Mouse (Mus musculus) kidney, postnatal 25 days (tissue): ENCODE results near the gene Dtd2.

Experiments
- DNase-seq, 2 experiments: peaks; one replicate each; pipeline ENCODE4 v3.0.0; 2021; ENCODE audit warnings: mixed read lengths in 2 of 2

Dtd2 gene

DNA sequence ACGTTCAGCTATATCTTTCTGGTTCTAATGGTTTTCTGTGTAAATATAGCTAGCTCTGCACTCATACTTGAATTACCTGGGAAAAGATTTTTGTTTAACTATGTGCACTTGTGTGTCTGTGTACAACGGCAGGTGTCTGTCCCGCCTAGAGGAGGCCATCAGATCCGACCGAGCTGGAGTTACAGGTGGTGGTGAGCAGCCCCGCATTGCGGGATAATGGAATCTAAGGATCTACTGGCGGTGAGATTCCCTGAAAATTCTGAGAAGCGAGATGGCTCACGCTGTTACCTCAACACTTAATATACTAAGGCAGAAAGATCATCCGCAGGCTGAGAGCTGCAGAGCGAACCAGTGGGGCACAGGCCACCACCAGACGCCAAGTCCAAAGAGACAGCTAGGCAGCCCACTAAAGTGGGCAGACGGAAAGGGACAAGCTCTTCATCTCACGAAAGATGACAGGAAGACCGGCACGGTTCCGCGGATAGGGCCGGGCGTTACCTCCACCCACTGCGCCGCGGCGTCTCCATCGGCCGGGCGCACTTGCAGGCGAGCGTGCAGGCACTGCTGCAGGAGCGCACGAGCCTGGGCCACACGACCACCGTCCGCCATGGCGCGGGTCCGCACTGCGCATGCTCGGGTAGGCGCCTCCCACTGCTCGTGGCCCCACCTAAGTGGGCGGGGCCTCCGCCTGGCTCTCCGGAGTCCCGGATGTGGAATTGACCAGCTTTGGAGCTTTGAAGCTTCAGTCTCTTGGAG is at the start of gene Dtd2:
Gene Dtd2, minus strand, starts transcription at position 625 of the 756 bp plus-strand sequence.
- DNase-seq, result peak; percentile 92 to 94

DNA sequence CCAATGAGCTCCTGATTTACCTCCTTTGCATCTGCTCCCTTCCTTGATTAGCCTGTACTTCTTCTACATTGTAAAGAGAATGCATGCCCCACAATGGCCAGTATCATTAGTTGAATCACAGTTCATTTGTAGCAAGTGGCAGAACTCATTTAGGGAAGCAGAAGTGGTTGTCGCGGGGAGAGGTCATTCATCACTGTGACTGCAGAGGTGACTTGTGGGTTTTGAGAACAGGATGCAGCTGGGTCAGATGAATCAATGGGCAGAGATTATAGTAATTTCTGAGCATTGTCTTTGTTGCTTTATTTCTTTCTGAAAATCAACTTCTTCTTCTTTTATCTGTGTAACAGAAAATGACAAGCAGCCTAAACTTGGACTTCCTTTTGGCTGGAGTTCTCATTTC is 43.0 kb upstream of the Dtd2 start:
- no peak for DNase-seq

DNA sequence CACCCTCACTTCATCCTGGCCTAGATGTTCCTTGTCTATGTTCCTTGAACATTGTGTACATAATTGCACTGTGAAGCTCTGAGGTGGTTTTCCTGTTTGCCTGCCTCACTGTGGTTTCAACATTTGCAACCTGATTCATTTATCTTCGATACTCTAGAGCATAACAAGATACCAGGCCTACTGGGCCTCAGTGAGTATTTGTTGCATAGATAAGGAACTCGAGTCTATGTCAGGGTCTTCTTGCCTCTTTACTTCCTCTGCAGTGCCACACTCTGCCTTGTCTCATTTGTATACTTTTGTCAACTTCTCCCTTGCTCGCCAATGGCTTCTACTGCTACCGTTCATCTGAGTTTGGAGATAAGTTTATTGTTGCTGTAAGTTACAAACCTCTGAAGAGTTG is 40.1 kb upstream of the Dtd2 start:
- DNase-seq, result no peak

DNA sequence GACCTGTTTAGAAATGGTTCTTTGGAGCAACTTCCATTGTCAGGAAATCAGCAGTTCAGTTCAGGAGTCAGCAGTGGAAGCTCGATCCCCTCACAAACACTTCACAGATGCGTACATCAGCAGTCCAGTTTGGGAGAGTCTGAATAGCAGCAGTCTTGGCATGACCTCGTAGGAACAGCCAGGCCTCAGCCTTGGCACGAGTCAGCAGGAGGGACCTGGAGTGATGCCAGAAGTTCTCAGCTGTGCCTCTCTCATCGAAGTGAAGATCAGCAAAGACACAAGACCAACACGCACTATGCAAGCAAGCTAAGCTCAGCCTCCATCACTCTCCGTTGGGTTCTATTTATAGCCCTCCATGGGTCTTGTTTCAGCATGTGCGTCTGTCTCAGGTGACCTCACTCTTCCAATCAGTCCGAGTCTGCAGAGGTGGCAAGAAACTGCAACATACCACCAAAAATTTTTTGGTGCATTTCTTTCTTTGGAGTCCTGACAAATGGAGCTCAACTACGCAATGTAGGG is 36.6 kb upstream of the Dtd2 start:
- peak; percentile 37 to 42 for DNase-seq

DNA sequence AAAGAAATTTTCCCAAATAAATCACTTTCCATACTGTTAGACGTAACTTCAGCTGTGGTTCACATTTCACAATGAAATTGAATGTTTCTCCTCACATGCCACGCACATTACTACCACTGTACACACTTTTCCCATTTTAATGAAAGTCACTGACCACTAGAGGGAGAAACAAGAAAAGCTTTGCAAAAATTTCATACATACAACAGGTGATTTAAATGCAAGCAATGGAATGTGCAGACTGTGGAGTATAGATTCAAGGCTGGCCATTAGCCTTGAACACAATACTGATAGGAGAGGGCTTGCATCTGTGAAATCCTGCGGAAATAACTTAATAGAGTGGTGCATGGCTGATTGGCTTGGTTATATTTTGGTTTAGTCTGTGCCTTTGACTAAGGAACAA is 32.1 kb upstream of the Dtd2 start:
- no peak for DNase-seq

DNA sequence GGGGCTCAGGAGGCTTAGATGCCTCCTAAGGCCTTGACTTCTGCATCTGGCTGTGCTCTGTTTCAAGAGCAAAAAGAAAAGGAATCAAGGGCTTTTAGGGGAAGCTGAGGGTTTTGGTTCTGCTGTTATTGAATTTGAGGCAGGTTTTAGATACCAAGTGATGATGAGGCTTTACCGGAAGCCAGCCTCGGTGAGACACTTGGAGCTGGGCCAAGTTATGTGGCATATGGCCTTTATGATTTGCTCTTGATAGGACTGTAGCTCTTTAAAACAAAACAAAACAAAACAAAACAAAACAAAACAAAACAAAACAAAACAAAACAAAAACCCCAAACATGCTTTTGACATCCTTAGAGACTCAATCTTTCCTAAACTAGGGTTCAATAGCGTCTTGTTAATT is 28.7 kb upstream of the Dtd2 start:
- DNase-seq, result no peak

DNA sequence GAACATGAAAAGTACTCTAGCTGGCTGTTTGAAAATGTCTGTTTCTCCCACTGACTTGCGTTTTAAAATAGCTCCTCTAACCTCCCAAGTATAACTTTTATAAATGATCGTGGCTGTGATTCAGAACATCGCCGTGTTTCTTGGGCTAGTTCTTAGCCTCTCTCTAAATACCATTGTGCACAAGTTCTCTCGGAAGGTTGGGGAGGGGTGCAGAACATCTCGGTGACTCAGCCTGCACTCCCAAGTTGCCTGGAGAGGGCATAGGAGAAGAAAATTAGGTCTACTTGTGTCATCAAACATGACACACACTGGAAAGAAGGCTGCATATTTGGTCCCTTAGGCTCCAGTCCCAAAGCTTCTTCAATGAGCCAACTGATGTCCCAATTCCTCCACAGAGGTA is 26.0 kb upstream of the Dtd2 start:
- no peak for DNase-seq

DNA sequence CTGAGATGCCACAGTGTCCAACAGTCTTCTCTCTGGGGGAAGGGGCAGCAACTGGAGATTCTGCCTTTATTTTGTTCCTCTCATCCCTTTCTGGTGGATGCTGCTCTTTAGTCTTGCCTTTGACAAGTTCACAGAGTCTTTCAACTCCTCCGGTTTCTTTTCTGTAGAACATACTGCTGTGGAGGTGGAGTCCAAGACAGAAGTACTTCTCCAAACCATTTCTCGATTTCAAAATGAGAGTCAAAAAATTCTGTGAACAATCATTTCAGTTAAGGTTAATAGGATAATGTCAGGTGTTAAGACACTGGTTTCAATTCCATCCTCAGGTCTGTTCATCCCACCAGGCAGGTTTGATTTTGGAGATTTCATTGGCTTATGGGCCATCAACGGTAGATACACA is 21.7 kb upstream of the Dtd2 start, which contains the start of gene Gpr33:
Gene Gpr33, minus strand, starts transcription at position 101 of the 400 bp plus-strand sequence.
- no peak for DNase-seq

DNA sequence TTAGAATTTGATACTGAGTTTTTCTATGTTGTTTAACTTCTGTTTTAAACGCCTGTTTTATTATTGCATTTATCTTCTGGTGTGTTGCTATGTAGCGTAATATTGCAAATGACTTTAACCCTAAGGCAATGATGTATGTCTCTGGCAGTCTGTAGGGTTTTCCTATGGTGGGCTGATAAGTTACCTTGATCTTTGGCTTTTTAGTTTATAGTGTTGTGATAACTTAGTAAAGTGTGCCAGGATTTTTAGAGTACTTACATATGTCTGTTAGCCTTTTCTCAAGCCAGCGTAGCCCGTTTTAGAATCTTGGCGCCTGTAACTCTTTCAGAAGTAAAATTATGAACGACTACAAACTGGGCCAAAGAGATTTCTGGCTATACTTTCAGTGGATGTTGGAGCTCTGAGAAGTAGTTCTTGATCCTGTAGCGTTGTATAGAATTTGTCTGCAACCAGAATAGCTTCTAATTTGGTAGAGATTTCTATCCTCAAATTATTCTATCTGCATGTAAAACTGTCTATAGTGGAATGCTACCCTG is 8.3 kb upstream of the Dtd2 start:
- no peak for DNase-seq

DNA sequence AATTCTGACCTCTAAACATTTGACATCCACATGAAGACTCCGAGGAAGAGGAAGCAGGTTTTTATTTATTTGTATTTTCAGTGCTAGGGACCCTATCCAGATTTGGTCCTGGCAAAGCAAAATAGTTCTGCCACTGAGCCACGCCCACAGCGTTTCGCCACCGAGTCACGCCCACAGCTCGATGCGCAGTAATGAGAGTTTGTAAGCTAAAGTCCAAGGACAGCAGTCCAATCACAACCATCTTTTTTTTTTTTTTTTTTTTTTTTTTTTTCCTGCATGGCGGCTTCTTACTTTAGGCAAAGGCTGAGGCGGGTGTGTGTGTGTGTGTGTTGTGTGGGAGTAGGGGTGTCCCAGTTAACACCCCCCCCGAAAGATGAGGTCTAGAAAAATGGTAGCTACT is 7.7 kb upstream of the Dtd2 start:
- no peak for DNase-seq

DNA sequence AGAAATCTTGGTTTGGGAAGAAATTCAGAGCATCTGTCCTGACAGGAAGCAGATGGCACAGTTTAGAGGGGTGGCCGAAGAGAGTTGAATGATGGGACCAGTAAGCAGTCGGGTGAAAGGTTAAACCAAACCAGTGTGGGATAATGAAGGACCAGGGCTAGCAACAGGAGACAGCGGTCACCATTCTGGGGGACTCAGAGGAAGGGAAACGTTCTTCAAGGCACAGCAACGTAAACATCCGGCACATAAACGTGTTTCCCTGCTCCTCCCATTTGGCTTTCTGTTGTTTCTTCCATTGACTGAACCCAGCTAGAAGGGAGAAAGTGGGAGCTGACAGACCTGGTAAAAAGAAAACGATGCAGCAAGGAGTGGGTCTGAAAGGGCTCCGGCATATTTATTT is 7.0 kb upstream of the Dtd2 start:
- no peak for DNase-seq

DNA sequence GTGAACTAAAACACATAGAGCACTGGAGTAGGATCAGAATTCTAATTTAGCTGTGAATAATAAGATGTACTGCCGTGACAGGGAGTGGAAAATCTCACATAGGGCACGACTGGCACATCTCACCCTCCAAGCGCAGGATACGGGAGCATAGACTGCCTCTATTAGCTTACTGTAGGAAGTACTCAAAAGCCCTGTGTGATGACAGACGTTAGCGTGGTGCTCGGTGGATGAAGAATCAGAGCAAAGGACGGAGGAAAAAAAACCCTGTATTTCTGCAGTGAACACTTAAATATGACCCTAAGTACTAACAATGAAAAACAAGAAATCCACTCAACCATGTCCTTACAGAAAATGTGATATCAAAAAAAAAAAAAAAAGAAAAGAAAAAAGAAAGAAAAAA is 5.9 kb upstream of the Dtd2 start:
- no peak for DNase-seq

DNA sequence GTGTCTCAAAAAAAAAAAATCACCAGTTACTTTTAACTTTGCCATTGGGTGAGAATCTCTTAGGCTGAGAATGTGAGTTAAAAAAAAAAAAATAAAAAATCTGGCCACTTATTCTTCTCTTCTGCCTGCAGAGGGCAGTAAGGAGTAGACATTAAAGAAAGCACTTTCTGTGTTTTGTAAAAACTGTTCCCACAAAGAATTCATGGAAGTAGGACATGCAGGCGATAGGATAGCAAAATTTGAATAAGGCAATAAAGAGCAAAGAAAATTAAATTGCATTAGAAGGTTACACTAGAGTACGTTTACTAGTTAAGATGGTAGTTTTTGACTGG is 4.3 kb upstream of the Dtd2 start:
- no peak for DNase-seq

DNA sequence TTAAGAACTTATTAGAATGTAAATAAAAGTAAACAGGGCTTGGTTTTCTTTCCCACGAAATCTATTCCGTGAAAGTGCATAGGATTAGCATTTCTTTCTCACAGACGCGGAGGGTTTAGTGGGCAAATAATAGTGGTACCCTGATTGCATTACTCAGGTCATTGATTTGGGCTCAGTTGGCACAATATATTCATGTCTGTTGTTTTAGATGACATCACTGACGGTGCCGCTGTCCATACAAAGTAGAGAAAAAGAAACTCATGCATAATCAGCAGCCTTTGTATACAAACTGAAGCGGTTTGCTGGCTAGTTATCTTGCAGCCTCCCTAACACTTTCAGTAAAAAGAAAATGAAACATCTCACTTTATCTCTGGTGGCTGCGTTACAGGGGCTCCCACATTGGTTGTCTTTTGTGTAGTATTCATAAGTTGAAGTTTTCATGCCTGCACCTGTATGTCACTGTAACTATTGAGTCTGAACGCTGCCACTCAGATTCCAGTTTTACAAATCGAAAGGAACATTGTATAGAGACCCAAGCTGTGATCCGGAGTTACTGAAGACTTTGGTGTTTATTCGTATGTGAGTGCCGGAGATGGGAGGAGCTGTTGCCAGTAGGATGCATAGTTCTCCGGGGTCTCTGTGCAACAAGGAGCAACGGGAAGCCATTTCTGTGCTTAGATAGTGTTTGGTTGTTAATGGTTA is 3.8 kb upstream of the Dtd2 start:
- no peak for DNase-seq

DNA sequence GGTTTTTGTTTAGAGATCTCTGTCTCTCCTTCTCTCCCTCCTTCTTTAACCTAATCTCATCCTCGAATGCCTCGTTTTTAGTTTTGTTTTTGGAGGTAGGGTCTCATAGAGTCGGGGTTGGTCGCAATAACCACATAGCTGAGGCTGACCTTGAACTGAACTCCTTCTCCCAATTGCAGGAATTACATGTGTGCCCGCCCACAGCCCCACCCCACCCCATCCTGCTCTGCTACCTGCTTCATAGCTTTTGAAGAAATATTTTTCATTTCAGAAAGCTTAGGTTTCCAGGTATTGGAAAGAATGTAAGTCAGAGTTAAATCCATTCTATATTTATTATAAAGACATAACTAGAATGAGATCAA is 313 bp upstream of the Dtd2 start:
- DNase-seq, result no peak

DNA sequence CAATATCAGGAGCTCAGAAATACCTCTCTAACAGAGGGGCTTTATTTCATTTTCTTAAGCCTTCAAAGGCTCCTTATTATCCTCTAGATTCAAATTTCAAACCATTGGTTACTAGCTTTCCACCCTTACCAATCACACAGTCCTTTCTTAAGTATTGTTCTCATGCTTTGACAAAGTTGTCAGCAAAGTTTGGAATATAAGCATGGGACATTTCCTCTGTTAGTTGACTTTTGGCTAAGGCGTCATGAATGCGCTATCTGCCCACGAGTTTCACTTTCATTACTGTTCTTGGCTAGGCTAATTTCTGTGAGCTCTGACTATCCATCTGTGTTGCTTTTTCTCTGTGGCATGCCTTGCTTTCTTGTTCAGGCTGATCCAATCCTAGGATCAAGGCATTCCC is 3.6 kb downstream of the Dtd2 start:
- no peak for DNase-seq

DNA sequence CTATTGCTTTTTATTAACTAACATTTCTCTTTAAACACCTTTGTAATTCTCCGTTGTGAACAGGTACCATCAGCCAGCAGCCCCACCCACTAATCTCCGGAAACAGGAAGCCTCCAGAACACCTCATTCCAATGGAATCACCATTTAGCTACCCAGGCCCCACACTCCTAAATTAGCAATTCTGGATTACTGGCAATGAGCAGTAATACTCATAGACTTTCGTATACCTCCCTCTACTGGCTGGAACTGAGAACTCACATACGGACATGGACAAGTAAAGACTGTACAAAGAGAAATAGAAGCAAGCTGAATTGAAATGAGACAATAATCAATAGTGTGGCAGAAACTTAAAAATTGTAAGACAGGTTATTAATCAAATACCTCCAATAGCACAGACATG is 4.8 kb downstream of the Dtd2 start:
- peak; percentile 38 to 81 for DNase-seq

DNA sequence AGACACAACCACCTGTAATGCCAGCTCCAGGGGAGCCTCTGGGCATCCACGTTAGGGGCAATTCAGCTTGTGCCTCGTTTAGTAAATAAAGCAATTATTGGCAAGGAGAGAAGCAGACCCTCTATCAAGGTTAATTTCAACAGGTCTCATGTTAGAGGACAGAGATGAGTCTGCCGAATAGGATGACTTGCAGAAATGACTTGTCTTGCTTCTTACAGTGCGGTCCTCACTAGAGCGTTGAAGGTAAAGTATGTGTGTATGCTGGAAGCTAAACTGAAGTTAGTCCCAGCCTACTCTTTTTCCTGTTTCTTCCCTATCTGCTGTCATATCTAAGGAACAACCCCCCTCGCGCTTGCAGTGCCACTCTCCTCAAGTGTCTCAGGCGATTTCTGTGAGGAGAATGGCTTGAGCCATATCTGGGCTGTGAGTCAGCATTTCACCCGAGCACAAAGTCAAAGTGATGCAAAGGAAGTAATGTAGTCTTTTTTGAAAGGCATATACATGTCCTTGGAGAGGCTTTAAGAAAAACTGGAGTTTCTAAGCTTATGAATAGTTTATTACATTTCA is 7.9 kb downstream of the Dtd2 start:
- DNase-seq, result no peak

DNA sequence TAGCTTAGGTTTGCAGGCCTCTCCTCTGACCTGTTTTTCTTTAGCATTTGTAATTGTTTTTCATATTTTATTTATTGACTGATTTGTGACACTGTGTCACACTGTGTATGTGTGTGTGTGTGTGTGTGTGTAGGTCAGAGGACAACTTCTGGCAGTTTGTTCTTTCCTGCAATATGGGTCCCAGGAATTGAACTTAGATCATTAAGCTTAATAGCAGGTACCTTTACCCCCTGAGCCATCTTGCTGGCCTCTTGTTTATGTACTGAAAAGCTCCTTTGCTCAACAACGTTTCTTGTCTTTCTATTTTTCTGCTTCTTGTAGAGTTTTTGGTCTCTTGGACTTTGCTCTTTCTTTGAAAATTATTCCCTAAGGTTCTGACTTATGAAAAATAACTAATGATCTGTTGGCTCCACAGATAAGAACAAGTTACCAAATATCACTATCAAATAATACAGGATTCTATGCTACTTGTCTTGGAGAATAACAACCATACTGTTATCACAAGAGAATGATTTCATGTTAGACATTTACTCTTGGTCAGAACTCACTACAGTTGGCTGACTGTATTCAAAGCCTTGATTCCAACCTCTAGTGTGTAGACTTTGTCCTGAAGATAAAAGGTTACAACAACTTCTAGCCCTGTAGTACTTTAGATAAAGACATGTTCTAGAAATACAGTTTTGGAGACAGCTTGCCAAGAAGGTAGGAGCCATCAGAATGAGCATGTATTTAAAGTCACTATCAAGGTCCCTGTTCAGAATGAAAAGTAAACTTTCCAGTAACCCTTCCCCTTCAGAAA is 10.4 kb downstream of the Dtd2 start:
- DNase-seq, result no peak

DNA sequence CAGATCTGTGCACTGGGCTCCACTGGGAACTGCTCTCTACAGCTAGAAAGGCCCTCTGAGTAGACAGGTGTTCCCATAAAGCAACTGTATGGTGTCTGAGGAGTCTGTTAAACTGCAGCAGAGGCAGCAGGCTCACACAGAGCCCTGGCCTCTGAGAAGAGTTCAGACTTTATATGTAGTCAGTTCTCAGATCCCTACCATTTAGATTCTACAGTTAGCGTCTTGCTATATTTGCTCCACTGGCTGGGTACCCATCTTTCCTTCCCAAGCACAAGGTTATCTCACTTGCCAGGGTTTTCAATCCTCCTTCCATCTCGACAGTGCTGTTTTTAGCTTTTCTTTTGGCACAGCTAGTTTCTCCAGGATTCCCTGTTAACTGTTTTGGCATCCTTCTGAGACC is 15.7 kb downstream of the Dtd2 start:
- no peak for DNase-seq

DNA sequence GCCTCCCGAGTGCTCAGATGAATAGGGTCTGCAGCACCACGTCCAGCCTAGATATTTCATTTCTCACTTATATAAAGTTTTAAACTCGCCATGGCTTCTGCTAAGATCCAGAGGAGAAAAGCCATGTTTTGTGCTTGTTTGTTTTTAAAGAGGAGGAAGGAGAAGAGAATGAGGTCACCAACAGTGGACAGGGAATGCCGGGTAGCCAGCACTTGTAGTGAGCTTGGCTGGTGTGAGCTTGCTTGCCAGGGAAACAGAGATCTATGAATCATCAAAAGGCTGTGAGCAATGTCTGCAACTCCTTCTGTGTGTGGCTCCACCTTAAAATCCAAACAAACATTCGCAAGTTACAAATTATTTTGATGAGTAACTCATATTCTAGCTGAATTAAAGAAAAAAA is 17.8 kb downstream of the Dtd2 start:
- DNase-seq, result no peak

DNA sequence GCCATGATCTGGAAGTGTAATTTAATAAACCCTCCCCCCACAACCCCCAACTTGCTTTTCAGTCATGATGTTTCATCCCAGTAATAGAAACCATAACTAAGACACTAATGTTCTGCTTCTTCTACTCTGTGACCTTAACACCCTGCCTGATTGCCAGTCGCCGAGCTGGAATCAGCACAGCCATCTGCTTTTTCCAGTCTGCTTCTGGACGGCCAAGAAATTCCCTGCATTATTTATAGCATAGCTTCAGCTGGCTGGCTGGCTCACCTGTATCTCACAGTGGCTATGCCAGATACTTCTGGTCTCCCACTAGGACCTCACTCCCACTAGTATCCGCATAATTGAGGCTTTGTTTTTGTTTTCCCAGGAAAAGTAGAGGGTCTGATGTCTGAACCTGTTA is 20.5 kb downstream of the Dtd2 start:
- DNase-seq, result no peak

DNA sequence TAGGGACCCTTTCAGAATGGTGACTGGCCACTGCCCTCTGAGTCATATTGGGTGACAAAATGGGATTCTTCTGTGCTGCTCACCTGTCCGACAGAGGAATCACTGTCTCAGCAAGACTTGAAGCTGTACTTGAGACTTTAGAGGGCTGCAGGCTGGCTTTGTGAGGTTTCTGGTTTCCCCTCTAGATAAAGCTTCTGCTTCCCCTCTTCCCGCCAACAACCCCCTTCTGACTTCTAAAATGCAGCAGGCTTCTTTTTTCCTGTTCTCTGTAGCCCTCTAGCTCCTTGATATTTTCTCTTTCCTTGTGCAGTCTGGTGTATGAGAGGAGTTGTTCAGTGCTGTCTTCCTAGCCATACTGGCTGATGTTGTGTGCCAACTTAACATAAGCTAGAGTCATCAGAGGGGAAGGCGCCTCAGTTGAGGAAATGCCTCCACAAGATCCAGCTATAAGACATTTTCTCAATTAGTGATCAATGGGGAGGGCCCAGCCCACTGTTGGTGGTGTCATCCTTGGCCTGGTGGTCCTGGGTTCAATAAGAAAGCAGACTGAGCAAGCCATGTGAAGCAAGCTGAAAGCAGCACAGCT is 21.0 kb downstream of the Dtd2 start:
- no peak for DNase-seq
